Mouse (Mus musculus): ENCODE measurements around the gene Atox1. TPM values are rescaled to one million over a fixed set of nuclear protein-coding genes. Genes with fewer than 3 reads are reported as not detected.

The Atox1 gene
- polyA plus RNA-seq, 1 experiment from 2014 or later = 201 TPM

DNA sequence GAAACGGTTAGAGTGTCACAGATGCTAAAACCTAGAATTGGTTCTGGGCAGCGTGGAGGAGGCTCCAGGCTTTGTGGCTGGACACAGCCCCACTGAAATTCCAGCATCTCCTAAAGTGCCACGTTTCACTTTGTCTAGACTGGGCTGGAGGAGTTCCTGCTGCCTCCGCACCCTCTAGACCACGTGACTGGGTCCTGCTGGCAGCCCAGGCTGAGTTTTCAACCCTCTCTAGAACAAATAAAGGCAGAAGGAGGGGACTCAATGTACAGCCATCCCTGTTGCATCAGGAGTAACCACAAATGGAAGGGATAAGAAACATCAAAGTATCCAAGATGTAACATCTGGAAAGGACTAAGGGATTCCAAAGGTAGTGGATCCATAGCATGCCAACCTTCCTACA lies 46.7 kb downstream of the Atox1 start:
- Histone ChIP-seq H3K4me3 (replicated peaks) (no peak overlapping the region), H3K27ac (replicated peaks) (no peak overlapping the region), H3K9ac (no peak overlapping the region), H3K4me1 (replicated peaks) (peaks cover 7% of the 10 kb centered on the region), H3K27me3 (peaks cover 16% of the 10 kb centered on the region), H3K4me2 (no peak overlapping the region), H3K9me3 (replicated peaks) (no peaks in the 10 kb centered on the region), H3K36me3 (replicated peaks) (no peaks in the 10 kb centered on the region)
- ATAC-seq (ENCODE audit: insufficient read depth) = no peak
- WGBS (ENCODE audit: insufficient replicate concordance) = 50% methylated on average over 5 of the region's 5 CpGs

- Histone ChIP-seq H3K9me3 (replicated peaks) (no peaks in the 10 kb centered on the region), H3K36me3 (replicated peaks) (peaks cover 2% of the 10 kb centered on the region; the same call in 1 of the 2 replicates), H3K27me3 (peaks cover 8% of the 10 kb centered on the region; the same call in 1 of the 2 replicates), H3K4me1 (replicated peaks) (peaks cover 7% of the 10 kb centered on the region), H3K27ac (replicated peaks) (no peak overlapping the region), H3K4me3 (replicated peaks) (no peak overlapping the region), H3K9ac (no peak overlapping the region), H3K4me2 (no peak overlapping the region)
- WGBS (ENCODE audit: insufficient replicate concordance) = 66% methylated on average over 2 of the region's 2 CpGs
- no peak for ATAC-seq (ENCODE audit: insufficient read depth)
Measured at GRCm38 (mm10) chr11:55413416-55413796, 47.6 kb downstream of the Atox1 start.

DNA sequence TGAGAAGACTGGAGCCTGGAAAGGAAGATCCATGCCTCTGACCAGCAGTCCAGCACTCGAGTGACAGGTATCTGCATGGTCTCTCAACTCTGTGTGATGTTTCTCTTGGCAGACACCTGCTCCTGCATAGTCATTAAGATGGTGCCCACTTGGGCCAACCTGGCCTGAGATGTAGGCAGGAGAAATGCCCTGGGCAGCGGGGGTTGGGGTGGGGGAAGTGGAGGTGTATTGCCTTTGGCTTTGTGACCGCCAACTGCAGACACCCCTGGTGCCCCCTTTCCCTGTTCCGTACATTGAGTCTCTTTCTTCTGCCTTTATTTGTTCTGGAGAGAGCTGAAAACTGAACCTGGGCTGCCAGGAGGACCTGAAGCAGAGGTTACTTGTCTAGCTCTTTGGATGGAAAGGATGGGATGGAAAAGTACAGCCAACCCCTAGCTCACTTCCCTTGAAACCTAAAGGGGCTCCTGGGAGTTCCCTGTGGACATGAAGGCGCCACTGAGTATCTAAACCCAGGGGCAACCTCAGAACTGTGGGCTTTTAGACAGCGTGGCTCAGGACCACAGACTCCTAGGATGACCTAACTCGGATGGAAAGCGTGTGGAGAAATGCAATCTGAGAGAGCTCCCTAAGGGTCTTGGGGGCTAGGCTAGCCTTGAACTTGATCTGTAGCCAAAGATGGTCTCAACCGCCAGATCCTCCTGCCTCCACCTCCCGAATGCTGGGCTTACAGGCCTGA lies 48.2 kb downstream of the Atox1 start:
- Histone ChIP-seq H3K27ac (replicated peaks) (no peak overlapping the region), H3K4me2 (no peak overlapping the region)

DNA sequence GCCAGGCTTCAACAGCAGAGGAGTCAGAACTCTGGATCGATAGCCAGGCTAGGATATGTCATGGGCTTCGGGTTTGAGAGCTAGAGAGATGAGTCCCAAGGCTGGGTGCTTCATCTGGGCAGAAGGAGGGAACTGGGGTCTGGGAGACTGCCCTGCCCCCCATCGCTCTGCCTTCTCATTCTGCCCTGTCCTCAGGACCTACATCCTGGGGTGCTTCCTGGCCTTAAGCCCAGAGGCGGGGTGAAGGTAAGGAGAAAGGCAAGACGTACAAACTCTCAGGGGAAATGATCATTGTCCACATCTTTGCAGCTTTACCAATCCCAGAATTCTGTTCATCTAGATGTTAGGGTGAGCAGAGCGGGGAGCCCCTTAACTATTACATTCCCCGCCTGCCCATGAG lies 49.0 kb downstream of the Atox1 start:
- Histone ChIP-seq H3K27me3 (no peaks in the 10 kb centered on the region), H3K4me3 (replicated peaks) (no peak overlapping the region), H3K4me2 (no peak overlapping the region), H3K9ac (no peak overlapping the region), H3K27ac (replicated peaks) (no peak overlapping the region), H3K36me3 (replicated peaks) (peaks cover 5% of the 10 kb centered on the region; the same call in 1 of the 2 replicates), H3K4me1 (replicated peaks) (peaks cover 7% of the 10 kb centered on the region), H3K9me3 (replicated peaks) (no peaks in the 10 kb centered on the region)
- no peak for ATAC-seq (ENCODE audit: insufficient read depth)
- 57% methylated on average over 7 of the region's 7 CpGs for WGBS (ENCODE audit: insufficient replicate concordance)

More for the DNA sequence above, 48.2 kb downstream of the Atox1 start:
- peaks cover 5% of the 10 kb centered on the region; the same call in 1 of the 2 replicates for H3K36me3 ChIP-seq (replicated peaks)
- H3K9me3 ChIP-seq (replicated peaks) = no peaks in the 10 kb centered on the region
- H3K4me3 ChIP-seq (replicated peaks) = no peak overlapping the region
- no peak overlapping the region for H3K9ac ChIP-seq
- peaks cover 7% of the 10 kb centered on the region for H3K4me1 ChIP-seq (replicated peaks)
- H3K27me3 ChIP-seq = 0 out of 2 replicates have a peak, but pooled peaks cover 2% of the 10 kb centered on the region
- ATAC-seq (ENCODE audit: insufficient read depth) = no peak
- 60% methylated on average over 10 of the region's 10 CpGs for WGBS (ENCODE audit: insufficient replicate concordance)

DNA sequence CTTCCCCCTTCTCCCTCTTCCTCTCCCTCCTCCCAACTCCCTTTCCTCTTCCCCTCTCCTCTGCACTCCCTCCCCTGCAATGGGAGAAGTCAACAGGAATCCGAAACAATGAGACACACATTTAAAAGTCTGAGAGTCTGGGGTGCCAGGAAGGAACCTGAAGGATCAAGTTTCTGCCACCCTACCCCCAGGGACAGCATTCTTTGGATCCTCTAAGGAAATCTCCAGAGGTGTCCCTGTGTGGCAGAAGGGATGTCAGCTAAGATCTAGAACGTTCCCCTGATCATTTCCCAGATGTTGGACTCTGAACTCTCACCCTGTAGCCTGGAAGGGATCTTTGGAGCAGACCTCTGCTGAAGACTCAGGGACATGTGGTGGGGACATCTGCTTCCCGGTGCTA lies 50.5 kb downstream of the Atox1 start:
- no peaks in the 10 kb centered on the region for H3K9me3 ChIP-seq (replicated peaks)
- H3K4me1 ChIP-seq (replicated peaks) = peaks cover 7% of the 10 kb centered on the region
- H3K27ac ChIP-seq (replicated peaks) = no peak overlapping the region
- H3K36me3 ChIP-seq (replicated peaks) = peaks cover 5% of the 10 kb centered on the region; the same call in 1 of the 2 replicates
- H3K9ac ChIP-seq = no peak overlapping the region
- ATAC-seq (ENCODE audit: insufficient read depth) = no peak
- H3K27me3 ChIP-seq = no peaks in the 10 kb centered on the region
- no peak overlapping the region for H3K4me3 ChIP-seq (replicated peaks)
- H3K4me2 ChIP-seq = no peak overlapping the region
- 32% methylated on average over 3 of the region's 3 CpGs for WGBS (ENCODE audit: insufficient replicate concordance)

- Histone ChIP-seq H3K9ac (no peak overlapping the region), H3K4me1 (replicated peaks) (peaks cover 7% of the 10 kb centered on the region), H3K27me3 (no peaks in the 10 kb centered on the region), H3K4me2 (no peak overlapping the region), H3K9me3 (replicated peaks) (no peaks in the 10 kb centered on the region), H3K36me3 (replicated peaks) (peaks cover 5% of the 10 kb centered on the region; the same call in 1 of the 2 replicates), H3K4me3 (replicated peaks) (no peak overlapping the region), H3K27ac (replicated peaks) (no peak overlapping the region)
- 64% methylated on average over 3 of the region's 3 CpGs for WGBS (ENCODE audit: insufficient replicate concordance)
- ATAC-seq (ENCODE audit: insufficient read depth) = no peak
Measured at GRCm38 (mm10) chr11:55410005-55410404, 51.0 kb downstream of the Atox1 start.

DNA sequence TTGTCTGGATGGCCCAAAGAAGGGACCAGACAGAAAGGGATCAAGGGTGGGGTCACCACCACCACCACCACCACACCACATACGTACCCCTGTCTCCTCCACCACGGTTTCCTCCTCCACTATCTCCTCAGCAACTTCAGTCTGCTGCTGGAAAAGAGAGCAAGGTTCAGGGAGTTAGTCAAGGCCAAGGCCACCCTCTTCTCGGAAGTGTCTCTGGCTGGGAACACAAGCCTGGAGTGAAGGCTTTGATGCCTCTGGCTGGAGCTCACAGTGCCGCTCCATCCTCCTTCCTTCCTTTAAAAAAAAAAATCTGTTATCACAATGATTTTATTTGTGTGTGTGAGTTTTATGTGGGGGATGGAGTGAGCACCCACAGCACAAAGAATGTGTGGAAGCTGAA lies 53.9 kb downstream of the Atox1 start:
- H3K27ac ChIP-seq (replicated peaks) = no peak overlapping the region
- peaks cover 5% of the 10 kb centered on the region; the same call in 1 of the 2 replicates for H3K36me3 ChIP-seq (replicated peaks)
- no peak overlapping the region for H3K9ac ChIP-seq
- WGBS (ENCODE audit: insufficient replicate concordance) = 61% methylated on average over 4 of the region's 4 CpGs
- no peaks in the 10 kb centered on the region for H3K27me3 ChIP-seq
- ATAC-seq (ENCODE audit: insufficient read depth) = no peak
- H3K4me1 ChIP-seq (replicated peaks) = no peaks in the 10 kb centered on the region
- no peak overlapping the region for H3K4me2 ChIP-seq
- no peaks in the 10 kb centered on the region for H3K9me3 ChIP-seq (replicated peaks)
- no peak overlapping the region for H3K4me3 ChIP-seq (replicated peaks)

GRCm38 (mm10) chr11:55405601-55406469 lies 55.2 kb downstream of the Atox1 start:
- Histone ChIP-seq H3K9me3 (replicated peaks) (no peaks in the 10 kb centered on the region), H3K4me2 (no peak overlapping the region), H3K4me3 (replicated peaks) (no peak overlapping the region), H3K27ac (replicated peaks) (no peak overlapping the region), H3K9ac (no peak overlapping the region), H3K36me3 (replicated peaks) (peaks cover 5% of the 10 kb centered on the region; the same call in 1 of the 2 replicates), H3K4me1 (replicated peaks) (no peaks in the 10 kb centered on the region), H3K27me3 (no peaks in the 10 kb centered on the region)
- 37% methylated on average over 8 of the region's 8 CpGs for WGBS (ENCODE audit: insufficient replicate concordance)
- 0 out of 2 replicates have a peak, but pooled peaks have one; percentile 28 for ATAC-seq (ENCODE audit: insufficient read depth)

- ATAC-seq (ENCODE audit: insufficient read depth) = no peak
Measured at GRCm38 (mm10) chr11:55404659-55405457, 56.2 kb downstream of the Atox1 start.

DNA sequence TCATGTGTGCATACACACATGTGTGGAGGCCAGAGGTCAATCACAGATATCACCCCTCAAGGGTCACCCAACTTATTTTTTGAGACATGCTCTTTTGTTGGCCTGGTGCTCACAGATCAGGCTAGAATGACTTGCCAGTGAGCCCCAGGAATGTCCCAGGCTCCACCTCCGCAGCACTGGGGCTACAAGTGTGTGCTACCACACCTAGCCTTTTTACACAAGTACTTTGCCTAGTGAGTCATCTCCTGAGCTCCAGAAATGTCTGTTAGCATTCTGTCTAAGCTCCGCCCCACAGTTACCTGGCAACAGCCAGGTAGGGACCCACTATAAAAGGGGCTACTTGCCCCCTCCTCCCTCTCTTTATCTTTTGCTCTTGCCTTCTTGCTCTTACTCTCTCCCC lies 60.2 kb downstream of the Atox1 start:
- 69% methylated on average over 2 of the region's 2 CpGs for WGBS (ENCODE audit: insufficient replicate concordance)

More at GRCm38 (mm10) chr11:55404659-55405457, 56.2 kb downstream of the Atox1 start:
- Histone ChIP-seq H3K27ac (replicated peaks) (no peak overlapping the region), H3K9ac (no peak overlapping the region), H3K4me3 (replicated peaks) (no peak overlapping the region), H3K4me1 (replicated peaks) (no peaks in the 10 kb centered on the region), H3K4me2 (no peak overlapping the region), H3K27me3 (no peaks in the 10 kb centered on the region), H3K9me3 (replicated peaks) (no peaks in the 10 kb centered on the region), H3K36me3 (replicated peaks) (peaks cover 5% of the 10 kb centered on the region; the same call in 1 of the 2 replicates)
- WGBS (ENCODE audit: insufficient replicate concordance) = 54% methylated on average over 9 of the region's 9 CpGs

More for the DNA sequence above, 60.2 kb downstream of the Atox1 start:
- Histone ChIP-seq H3K27ac (replicated peaks) (no peak overlapping the region), H3K4me3 (replicated peaks) (no peak overlapping the region), H3K9ac (no peak overlapping the region), H3K27me3 (no peaks in the 10 kb centered on the region), H3K36me3 (replicated peaks) (no peaks in the 10 kb centered on the region), H3K9me3 (replicated peaks) (no peaks in the 10 kb centered on the region), H3K4me2 (no peak overlapping the region), H3K4me1 (replicated peaks) (no peaks in the 10 kb centered on the region)
- no peak for ATAC-seq (ENCODE audit: insufficient read depth)

Measured in liver, embryonic 15.5 days (tissue).